Mouse (Mus musculus) stomach, postnatal 0 days (tissue): ENCODE measurements around the gene Rpl35. TPM values are rescaled to one million over a fixed set of nuclear protein-coding genes. Genes with fewer than 3 reads are reported as not detected.

Experiments
- ATAC-seq: fragments of 200-750 bp; cut with Nextera tagmentation; 2 replicates; pipeline ENCODE4 v1.8.0; 2017; ENCODE audit not compliant: low FRiP score, low TSS enrichment
- DNase-seq: peaks from one replicate; pipeline ENCODE4 v3.0.0-alpha.2; 2016; ENCODE audit warnings: low spot score
- H3K27ac ChIP-seq: fragments of 300-500 bp; sonication (generic); replicated peaks from 2 replicates; pipeline ENCODE4 v1.5.1; 2014; ENCODE audit warnings: mild to moderate bottlenecking, control low read depth
- H3K27me3 ChIP-seq: fragments of 300-500 bp; sonication (generic); 2 replicates; pipeline ENCODE4 v1.6.1; 2014; ENCODE audit warnings: low read length; ENCODE audit not compliant: control insufficient read depth, insufficient read depth
- H3K36me3 ChIP-seq: fragments of 300-500 bp; sonication (generic); 2 replicates; pipeline ENCODE4 v1.6.1; 2014; ENCODE audit warnings: low read length, mixed read lengths; ENCODE audit not compliant: control insufficient read depth, insufficient read depth
- H3K4me1 ChIP-seq: fragments of 300-500 bp; sonication (generic); replicated peaks from 2 replicates; pipeline ENCODE4 v1.6.1; 2014; ENCODE audit warnings: antibody characterized with exemption; ENCODE audit not compliant: control insufficient read depth, insufficient read depth
- H3K4me2 ChIP-seq: fragments of 300-500 bp; sonication (generic); replicated peaks from 2 replicates; pipeline ENCODE4 v1.6.1; 2014; ENCODE audit warnings: low read depth, mild to moderate bottlenecking, control low read depth, moderate library complexity
- H3K4me3 ChIP-seq: fragments of 300-500 bp; sonication (generic); 2 replicates; pipeline ENCODE4 v1.5.1; 2014; ENCODE audit warnings: low read depth, low read length, control low read depth
- H3K9ac ChIP-seq: fragments of 300-500 bp; sonication (generic); 2 replicates; pipeline ENCODE4 v1.6.1; 2014; ENCODE audit warnings: mild to moderate bottlenecking, low read length, control low read depth, mixed read lengths
- H3K9me3 ChIP-seq: fragments of 300-500 bp; sonication (generic); 2 replicates; pipeline ENCODE4 v1.6.1; 2016; ENCODE audit warnings: low read length; ENCODE audit not compliant: control insufficient read depth
- CTCF ChIP-seq: IDR thresholded peaks from 2 replicates; pipeline ENCODE4 v1.5.1; 2016; ENCODE audit warnings: antibody characterized with exemption, low read depth, mild to moderate bottlenecking, moderate library complexity
- EP300 ChIP-seq: optimal IDR thresholded peaks from 2 replicates; pipeline ENCODE3; 2016; ENCODE audit warnings: antibody characterized with exemption
- WGBS: fragments of 180-500 bp; shearing (Covaris S2); extraction: QIAGEN DNeasy Blood & Tissue Kit; methylation state at CpG from one replicate; pipeline ENCODE4 v1.1.7; 2014; 5-methylcytosine and 5-hydroxymethylcytosine counted together
- polyA plus RNA-seq: library from polyadenylated mRNA; unstranded; fragments of >200 nt; fragmentation: Nextera tagmentation; extraction: Ambion mirVana; gene quantifications from 2 replicates; pipeline ENCODE4 v1.2.1, GENCODE M21; 2015

Rpl35 gene
- polyA plus RNA-seq, 1 experiment from 2014 or later: 1,016 TPM

GRCm38 (mm10) chr2:38983456-38983855 lies 22.0 kb downstream of the Rpl35 start:
- H3K36me3 ChIP-seq: no peaks in the 10 kb centered on the region
- no peak overlapping the region for H3K4me2 ChIP-seq
- no peak for ATAC-seq
- 92% methylated on average over 2 of the region's 2 CpGs for WGBS
- no peak overlapping the region for H3K4me3 ChIP-seq
- H3K9me3 ChIP-seq: no peaks in the 10 kb centered on the region; the same call in 1 of the 2 replicates
- DNase-seq: no peak
- TF ChIP-seq CTCF: peak; percentile 47
- no peak for TF ChIP-seq EP300
- H3K4me1 ChIP-seq: no peaks in the 10 kb centered on the region
- no peaks in the 10 kb centered on the region for H3K27me3 ChIP-seq
- no peak overlapping the region for H3K9ac ChIP-seq
- H3K27ac ChIP-seq: no peak overlapping the region

GRCm38 (mm10) chr2:38977837-38978236 lies 27.6 kb downstream of the Rpl35 start:
- DNase-seq (no peak), ATAC-seq (peak; percentile 19; the same call in 1 of the 2 replicates)
- no peaks in the 10 kb centered on the region for H3K4me1 ChIP-seq
- TF ChIP-seq EP300 (no peak), CTCF (no peak)
- H3K9me3 ChIP-seq: no peaks in the 10 kb centered on the region
- no peak overlapping the region for H3K27ac ChIP-seq
- no peaks in the 10 kb centered on the region for H3K36me3 ChIP-seq
- WGBS: 73% methylated on average over 4 of the region's 4 CpGs
- no peak overlapping the region for H3K4me2 ChIP-seq
- no peaks in the 10 kb centered on the region for H3K27me3 ChIP-seq
- no peak overlapping the region for H3K9ac ChIP-seq
- H3K4me3 ChIP-seq: no peak overlapping the region

DNA sequence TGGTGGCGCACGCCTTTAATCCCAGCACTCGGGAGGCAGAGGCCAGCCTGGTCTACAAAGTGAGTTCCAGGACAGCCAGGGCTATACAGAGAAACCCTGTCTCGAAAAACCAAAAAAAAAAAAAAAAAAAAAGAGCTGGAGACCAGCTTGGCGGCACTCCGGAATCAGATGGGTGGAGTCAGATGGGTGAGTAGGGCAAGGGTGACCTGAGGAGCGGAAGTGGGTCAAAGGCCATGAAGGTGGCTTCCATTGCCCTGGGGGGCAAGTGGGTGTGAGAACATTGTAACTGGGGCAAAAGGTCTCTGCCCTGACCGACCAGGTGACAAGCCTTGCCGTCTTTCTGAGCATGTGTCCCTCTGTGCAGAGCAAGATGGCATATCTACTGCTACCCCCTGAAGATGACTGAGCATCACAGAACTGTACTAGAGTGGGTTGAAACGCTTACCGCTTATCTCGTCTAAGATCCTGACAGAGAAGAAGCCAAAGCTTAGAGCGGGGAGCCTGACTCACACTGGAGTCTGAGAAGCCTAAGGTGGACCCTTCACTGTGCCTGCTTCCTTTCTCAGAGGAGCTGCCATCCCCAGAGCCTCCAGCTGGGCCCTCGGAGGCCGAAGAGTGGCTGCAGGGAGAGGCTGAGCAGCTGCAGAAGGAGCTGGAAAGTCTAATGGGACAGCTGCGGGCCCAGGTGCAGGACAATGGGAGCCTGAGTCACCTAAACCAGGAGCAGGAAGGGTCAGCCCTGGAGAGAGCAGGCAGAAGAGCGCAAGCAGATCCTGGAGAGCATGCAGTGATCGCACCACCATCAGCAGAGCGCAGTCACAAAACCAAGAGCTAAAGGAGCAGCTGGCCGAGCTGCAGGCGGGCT lies 29.3 kb downstream of the Rpl35 start:
- no peaks in the 10 kb centered on the region for H3K27me3 ChIP-seq
- no peaks in the 10 kb centered on the region for H3K9me3 ChIP-seq
- no peak for TF ChIP-seq CTCF
- TF ChIP-seq EP300: no peak
- H3K36me3 ChIP-seq: no peaks in the 10 kb centered on the region
- H3K4me3 ChIP-seq: no peak overlapping the region
- DNase-seq: no peak
- H3K4me2 ChIP-seq: no peak overlapping the region
- no peak for ATAC-seq
- H3K9ac ChIP-seq: no peak overlapping the region
- 80% methylated on average over 20 of the region's 21 CpGs for WGBS
- no peak overlapping the region for H3K27ac ChIP-seq
- no peaks in the 10 kb centered on the region for H3K4me1 ChIP-seq

DNA sequence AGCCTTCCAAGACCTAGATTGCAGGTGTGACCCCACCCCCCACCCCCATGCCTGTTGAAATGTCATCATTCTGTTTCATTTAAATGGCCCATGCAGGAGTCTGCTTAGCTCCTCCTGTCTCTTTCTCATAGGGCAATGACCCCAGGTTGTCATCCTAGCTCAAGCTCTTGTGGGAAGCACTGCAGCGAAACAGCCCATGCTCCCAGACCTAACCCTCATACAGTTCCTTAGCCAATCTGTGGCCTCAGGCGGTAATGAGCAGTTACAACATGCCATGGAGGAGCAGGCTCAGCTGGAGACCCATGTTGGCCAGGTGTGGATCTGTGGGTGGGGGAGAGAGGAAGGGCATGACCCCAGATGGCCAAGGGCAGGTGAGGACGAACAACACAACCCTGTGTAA lies 30.2 kb downstream of the Rpl35 start:
- ATAC-seq (no peak), DNase-seq (no peak)
- H3K9ac ChIP-seq: no peak overlapping the region
- no peaks in the 10 kb centered on the region for H3K4me1 ChIP-seq
- no peaks in the 10 kb centered on the region for H3K9me3 ChIP-seq
- no peak overlapping the region for H3K4me3 ChIP-seq
- H3K36me3 ChIP-seq: no peaks in the 10 kb centered on the region
- H3K27ac ChIP-seq: no peak overlapping the region
- no peaks in the 10 kb centered on the region for H3K27me3 ChIP-seq
- 70% methylated on average over 3 of the region's 3 CpGs for WGBS
- H3K4me2 ChIP-seq: no peak overlapping the region
- no peak for TF ChIP-seq EP300
- TF ChIP-seq CTCF: no peak

GRCm38 (mm10) chr2:38974171-38974570 lies 31.3 kb downstream of the Rpl35 start:
- Histone ChIP-seq H3K9me3 (no peaks in the 10 kb centered on the region), H3K27ac (no peak overlapping the region), H3K9ac (no peak overlapping the region), H3K4me2 (no peak overlapping the region), H3K4me1 (no peaks in the 10 kb centered on the region), H3K4me3 (no peak overlapping the region), H3K27me3 (no peaks in the 10 kb centered on the region), H3K36me3 (no peaks in the 10 kb centered on the region)
- DNase-seq (no peak), ATAC-seq (peak; percentile 51; the same call in 1 of the 2 replicates)
- WGBS: 55% methylated on average over 2 of the region's 2 CpGs
- no peak for TF ChIP-seq EP300
- no peak for TF ChIP-seq CTCF

- WGBS: 57% methylated on average over 7 of the region's 7 CpGs
- Histone ChIP-seq H3K4me1 (no peaks in the 10 kb centered on the region), H3K4me3 (no peak overlapping the region), H3K27ac (no peak overlapping the region), H3K27me3 (no peaks in the 10 kb centered on the region), H3K36me3 (no peaks in the 10 kb centered on the region), H3K4me2 (no peak overlapping the region), H3K9ac (no peak overlapping the region), H3K9me3 (no peaks in the 10 kb centered on the region)
- no peak for TF ChIP-seq CTCF
- no peak for TF ChIP-seq EP300
- ATAC-seq: no peak
- no peak for DNase-seq
Measured at GRCm38 (mm10) chr2:38973701-38974100, 31.7 kb downstream of the Rpl35 start.
